Mouse (Mus musculus) lung, adult 2 months (tissue): Measurements from ENCODE around the gene Vapb.

ENCODE experiments used
- CTCF ChIP-seq: fragments of 200-500 bp; IDR thresholded peaks from 2 replicates; pipeline ENCODE4 v1.5.1; 2011; ENCODE audit warnings: mild to moderate bottlenecking, low read length, control low read depth; ENCODE audit not compliant: insufficient read depth
- POLR2A ChIP-seq: fragments of 200-500 bp; IDR thresholded peaks from 2 replicates; pipeline ENCODE4 v1.6.1; 2011; ENCODE audit warnings: low read depth, mild to moderate bottlenecking, control low read depth, low read length, borderline replicate concordance; ENCODE audit errors: extremely low read depth

DNA sequence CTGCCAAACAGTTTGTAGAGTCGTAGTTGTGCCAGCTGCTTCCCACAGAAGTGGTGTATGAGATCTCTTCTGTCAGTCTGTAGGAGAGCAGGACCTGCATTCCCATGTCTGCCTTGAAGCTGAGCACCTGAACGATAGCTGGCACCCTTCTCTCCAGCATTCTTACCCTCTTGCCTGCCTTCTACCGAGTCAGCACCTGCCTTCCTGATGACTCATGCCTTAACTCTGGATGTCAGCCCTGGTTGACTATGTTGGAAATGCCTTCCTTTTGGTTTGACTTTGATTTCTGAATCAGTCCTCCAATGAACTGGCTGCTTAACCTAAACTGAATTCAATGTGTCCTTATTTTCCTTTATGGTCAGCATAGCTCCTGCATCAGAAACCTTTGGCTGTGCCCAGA lies 38.5 kb upstream of the Vapb start:
- TF ChIP-seq CTCF = no peak
- no peak for TF ChIP-seq POLR2A
